Mouse (Mus musculus) cerebellum, adult 8-10 months (tissue): ENCODE measurements around the gene Stam2.

Experiments
- DNase-seq: peaks from one replicate; pipeline ENCODE4 v3.0.0; 2022

Stam2 gene

GRCm38 (mm10) chr2:52720231-52721025, 21.7 kb downstream of the Stam2 start:
- no peak for DNase-seq

GRCm38 (mm10) chr2:52717076-52717475, 25.0 kb downstream of the Stam2 start:
- DNase-seq: no peak

- no peak for DNase-seq
These were observed 26.5 kb downstream of the Stam2 start for GRCm38 (mm10) chr2:52715538-52715937.

GRCm38 (mm10) chr2:52714111-52714510, 28.0 kb downstream of the Stam2 start:
- DNase-seq: no peak

- DNase-seq: no peak
These were observed 31.3 kb downstream of the Stam2 start for GRCm38 (mm10) chr2:52710804-52711203.

GRCm38 (mm10) chr2:52709417-52709816, 32.7 kb downstream of the Stam2 start:
- DNase-seq: no peak

- DNase-seq: no peak
These were observed 40.6 kb downstream of the Stam2 start for GRCm38 (mm10) chr2:52701368-52702036.

GRCm38 (mm10) chr2:52700352-52700751, 41.7 kb downstream of the Stam2 start:
- no peak for DNase-seq

GRCm38 (mm10) chr2:52694604-52695003, 47.5 kb downstream of the Stam2 start:
- no peak for DNase-seq

- DNase-seq: no peak
These were observed 50.3 kb downstream of the Stam2 start for GRCm38 (mm10) chr2:52691745-52692144.

- no peak for DNase-seq
These were observed 55.5 kb downstream of the Stam2 start for GRCm38 (mm10) chr2:52686601-52687000.

- no peak for DNase-seq
These were observed 64.5 kb downstream of the Stam2 start for GRCm38 (mm10) chr2:52677589-52677988.

- DNase-seq: peak; percentile 37
These were observed 65.2 kb downstream of the Stam2 start for GRCm38 (mm10) chr2:52676913-52677303.

GRCm38 (mm10) chr2:52676023-52676912, 65.8 kb downstream of the Stam2 start, which contains the start of gene Cacnb4:
Gene Cacnb4 (minus strand): TSS chr2:52676831.
- DNase-seq: peak; percentile 74

GRCm38 (mm10) chr2:52675278-52675987, 66.6 kb downstream of the Stam2 start:
- peak; percentile 52 for DNase-seq

- peak; percentile 48 for DNase-seq
These were observed 67.2 kb downstream of the Stam2 start for GRCm38 (mm10) chr2:52674886-52675277.

GRCm38 (mm10) chr2:52673172-52673571, 68.9 kb downstream of the Stam2 start:
- no peak for DNase-seq

GRCm38 (mm10) chr2:52670733-52671132, 71.3 kb downstream of the Stam2 start:
- DNase-seq: peak; percentile 48

- no peak for DNase-seq
These were observed 73.6 kb downstream of the Stam2 start for GRCm38 (mm10) chr2:52668480-52668879.

GRCm38 (mm10) chr2:52656722-52657121, 85.4 kb downstream of the Stam2 start:
- no peak for DNase-seq

- DNase-seq: no peak
These were observed 87.5 kb downstream of the Stam2 start for GRCm38 (mm10) chr2:52654541-52654940.

GRCm38 (mm10) chr2:52651547-52651946, 90.5 kb downstream of the Stam2 start:
- DNase-seq: no peak
